Mouse (Mus musculus) c-Kit-positive CD71-positive TER-119-positive erythroid progenitor cells, embryonic 14.5 days (primary cell): Measurements from ENCODE around the gene Immp2l.

ENCODE experiments used
- DNase-seq: peaks from one replicate; pipeline ENCODE4 v3.0.0-alpha.2; 2013; ENCODE audit warnings: low spot score

Immp2l gene

DNA sequence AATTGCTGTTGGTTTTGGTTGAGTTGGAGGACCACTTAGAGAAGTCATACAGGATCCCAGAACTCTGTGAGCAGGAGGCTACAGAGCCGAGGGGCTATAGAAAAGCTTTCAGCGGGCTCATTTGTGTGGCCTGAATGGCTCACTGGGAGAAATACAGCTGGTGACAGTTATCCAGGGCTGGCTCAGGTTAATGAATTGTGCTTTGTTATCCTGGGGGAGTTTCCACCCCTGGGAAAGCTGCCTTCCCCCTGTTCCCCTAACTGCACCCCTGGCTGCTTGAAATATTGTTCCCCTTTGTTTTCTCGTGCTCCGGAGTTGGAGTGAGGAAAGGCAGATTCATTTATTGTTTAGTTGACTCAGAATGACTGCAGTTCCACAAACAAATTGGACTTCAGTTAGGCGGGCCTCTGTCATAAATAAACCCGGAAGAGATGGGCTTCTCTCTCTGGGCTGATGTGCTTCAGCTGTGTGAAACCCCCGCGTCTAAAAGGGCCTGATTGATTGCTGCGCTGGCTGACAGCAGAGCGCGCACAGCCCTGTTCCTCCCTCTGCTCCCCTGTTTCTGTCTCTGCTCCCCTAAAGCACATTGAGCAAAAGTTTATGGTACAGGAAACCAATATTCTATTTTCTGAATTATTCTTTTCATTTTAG is 291.0 kb downstream of the Immp2l start:
- no peak for DNase-seq

DNA sequence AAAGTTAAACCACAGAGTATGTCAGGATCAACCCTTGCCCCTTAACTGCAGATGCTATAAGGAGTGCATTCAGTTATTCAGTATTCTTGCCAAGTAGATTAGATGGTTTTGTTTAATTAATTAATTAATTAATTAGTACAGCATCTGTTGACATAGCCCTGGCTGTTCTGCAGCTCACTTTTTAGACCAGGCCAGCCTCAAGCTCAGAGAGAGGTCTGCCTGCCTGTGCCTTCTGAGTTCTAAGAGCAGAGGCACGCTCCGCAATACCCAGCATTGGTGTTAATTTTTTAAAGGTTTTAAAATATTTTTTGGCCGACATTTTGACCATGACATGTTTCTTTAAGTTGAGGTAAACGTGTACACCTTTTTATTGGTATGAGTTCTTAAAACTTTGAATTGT is 292.0 kb downstream of the Immp2l start:
- DNase-seq: no peak

DNA sequence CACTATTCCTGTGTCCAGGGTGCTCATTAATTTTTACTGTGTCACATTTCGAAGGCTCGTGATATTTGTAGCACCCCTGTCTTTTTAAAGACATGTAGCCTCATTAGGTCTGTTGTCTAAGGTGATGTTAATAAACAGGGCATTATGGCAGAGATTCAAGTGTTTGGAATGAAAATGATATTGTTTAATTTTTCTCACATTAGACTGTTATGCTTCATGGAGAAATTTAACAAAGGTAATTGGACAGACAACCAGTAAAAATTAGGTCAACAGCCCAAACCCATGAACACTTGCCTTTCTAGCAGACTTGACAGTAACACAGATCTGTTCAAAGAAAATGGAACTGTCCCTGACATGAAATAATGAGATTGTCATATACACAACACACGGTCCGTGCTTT is 292.5 kb downstream of the Immp2l start:
- DNase-seq: no peak

DNA sequence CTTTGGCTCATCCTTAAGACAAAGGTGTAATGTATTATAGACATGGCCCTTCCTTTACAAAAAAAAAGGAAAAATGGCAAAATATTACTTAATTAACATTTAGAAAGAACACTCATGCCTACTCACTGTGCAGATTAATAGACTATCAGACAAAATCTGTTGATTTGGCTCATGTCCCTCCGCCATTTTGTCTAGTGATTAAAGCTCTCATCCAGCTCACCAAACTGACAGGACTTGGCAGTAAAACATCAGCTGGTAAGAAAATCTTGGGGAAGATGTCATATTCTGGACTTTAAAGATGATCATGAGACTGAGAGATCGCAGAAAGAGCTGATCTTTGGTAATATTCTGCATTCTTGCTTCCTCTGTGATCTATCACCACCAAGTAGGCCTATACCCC is 293.5 kb downstream of the Immp2l start:
- no peak for DNase-seq

DNA sequence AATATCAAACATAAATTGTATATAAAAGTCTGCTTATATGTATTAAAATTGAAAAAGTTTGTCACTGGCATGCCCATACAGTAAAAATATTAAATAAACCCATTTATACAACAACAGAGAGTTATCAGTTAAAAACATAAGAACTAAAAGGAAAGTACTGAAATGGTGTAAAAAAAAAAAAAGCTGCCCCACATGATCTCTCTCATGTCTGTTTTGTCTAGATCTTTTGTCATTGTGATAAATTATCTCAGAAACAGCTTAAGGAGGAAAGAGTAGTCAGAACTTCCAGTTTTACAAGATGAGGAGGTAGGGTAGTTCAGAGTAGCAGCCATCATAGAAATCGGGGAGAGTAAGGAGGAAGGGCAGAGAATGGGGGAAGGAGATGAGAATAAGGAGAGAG is 298.1 kb downstream of the Immp2l start:
- DNase-seq: no peak

DNA sequence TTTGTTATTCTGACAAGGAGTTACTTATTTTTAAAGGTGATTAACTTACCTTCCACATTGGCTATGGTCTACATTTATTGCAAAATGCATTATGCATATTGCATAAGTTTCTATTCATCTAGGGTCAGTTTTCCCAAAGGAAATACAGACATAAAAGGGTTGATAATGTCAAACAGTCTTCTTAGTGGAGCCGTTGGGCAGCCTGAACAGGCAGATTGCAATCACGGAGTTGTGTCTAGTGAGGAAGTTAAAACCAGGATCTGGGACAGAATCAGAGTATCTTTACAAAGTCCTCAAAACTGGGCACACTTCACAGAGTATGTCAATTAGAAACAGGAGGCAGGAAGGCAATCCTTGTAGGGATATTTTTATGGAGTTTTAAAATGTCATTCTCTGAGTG is 300.5 kb downstream of the Immp2l start:
- DNase-seq: no peak

DNA sequence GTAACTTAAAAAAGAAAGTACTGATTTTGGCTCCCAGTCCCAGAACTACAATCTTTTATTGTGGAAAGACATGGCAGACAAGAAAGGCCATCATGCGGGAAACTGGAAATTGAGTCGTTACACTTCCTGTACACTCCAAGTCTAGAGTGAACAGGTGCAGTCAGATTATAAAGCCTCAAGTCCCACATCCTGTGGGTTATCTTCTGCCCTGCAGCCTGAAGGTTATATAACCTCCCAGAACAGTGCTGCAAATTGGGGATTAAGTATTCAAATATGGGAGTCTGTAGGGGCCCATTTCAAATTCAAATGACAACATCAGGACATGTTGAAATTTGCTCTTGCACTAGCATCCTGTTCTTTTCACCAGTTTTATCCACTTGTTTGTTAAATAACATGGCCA is 301.9 kb downstream of the Immp2l start:
- no peak for DNase-seq

DNA sequence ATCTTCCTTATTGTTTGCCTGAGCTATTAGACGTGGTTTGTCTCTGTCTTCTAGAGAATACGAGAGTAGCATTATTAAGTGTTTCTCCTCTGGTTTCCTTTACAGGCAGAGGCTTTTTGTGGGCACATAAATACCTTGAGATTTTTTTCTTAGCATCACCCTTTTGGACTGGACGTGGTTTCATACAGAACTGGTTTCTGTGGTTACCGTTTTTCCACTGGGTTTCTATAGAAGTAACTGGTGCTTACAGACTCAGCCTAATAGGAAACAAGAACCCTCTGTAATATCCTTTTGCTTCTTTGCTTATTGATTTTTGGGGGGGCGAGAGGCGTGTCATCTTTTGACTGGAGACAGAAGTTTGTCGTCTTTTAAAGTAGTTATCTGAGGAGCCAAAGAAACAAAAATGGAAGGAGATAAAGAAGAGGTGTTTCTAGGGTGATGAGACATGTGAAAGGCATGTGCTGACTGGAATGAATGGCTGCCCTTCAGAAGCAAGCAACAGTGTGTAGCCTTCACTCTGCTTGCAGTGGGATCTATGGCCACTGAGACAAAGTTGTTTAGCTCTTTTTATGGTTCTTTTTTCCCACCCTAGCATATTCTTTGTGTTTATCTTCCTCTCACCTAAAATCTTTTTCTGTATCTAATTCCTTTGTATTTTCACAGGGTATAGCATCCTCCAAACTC is 307.2 kb downstream of the Immp2l start:
- no peak for DNase-seq

DNA sequence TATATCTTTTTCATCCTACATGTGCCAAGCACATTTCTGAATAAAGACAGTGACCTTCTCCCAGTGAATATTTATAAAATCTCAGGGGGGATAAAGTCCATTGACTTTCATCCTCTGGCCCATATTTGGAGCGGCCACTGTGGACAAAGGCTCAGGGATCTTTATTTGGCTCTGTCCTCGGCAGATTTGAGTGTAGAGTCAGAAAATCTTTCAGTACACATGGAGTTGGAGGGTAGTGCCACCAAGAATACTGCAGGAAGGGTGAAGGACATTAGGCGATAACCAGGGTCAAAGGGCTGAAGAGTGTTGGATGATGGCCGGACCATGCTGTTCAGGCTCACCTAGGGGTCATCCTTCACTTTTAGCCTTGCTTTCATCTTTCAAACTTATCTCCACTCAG is 321.7 kb downstream of the Immp2l start:
- no peak for DNase-seq

DNA sequence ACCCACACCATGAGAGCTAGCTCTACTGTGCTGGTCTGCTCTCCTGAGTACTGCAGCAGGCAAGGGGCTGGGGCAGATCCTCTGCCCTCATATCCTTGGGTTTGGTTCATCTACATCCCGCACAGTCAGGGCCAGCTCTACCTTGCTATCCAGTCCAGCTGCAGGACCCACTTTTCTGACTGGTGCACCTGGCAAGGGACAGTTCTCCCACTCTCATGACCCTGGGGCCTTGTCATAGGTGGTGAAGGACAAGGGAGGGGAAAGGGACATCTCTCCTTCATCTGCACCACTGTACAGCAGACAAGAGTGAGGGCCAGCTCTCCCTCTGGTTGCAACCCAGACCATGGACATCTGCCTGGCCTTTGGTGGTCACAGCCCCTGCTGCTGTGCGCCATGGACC is 323.6 kb downstream of the Immp2l start:
- DNase-seq: no peak

DNA sequence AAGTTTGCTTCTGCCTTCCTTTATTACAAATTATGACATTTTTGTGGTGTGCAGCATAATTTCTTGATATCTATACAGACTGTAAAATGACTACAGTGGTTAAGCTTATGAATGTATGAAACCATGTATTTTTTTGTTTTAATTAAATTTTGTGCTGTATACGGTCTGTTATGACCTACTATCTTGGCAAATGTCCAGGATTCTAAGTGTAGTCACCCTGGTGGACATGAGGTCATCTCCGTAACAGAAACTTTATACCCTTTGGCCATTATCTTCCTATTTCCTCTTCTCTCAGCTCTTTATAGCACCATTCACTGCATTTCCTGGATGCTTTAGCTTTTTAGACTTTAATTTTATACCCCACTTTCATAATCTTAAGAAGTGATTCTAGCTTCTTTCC is 325.5 kb downstream of the Immp2l start:
- DNase-seq: no peak

DNA sequence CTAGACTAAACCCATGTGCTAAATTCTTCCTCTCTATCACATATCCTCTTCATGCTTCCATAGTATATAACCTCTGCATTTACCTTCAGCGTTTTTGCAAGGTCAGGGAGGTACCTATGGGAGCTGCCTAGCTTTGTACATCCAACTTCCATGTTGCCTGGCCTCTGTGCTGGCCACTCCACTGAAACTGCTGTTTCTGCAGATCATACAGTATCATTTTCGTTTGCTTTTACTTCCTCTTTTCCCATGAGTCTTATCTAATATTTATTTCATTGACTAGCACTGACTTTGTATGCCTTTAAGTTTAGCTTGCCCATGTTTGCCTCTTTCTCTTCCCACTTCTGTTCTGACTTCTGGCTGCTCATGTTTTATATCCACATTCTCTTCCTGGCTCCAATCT is 325.9 kb downstream of the Immp2l start:
- no peak for DNase-seq

DNA sequence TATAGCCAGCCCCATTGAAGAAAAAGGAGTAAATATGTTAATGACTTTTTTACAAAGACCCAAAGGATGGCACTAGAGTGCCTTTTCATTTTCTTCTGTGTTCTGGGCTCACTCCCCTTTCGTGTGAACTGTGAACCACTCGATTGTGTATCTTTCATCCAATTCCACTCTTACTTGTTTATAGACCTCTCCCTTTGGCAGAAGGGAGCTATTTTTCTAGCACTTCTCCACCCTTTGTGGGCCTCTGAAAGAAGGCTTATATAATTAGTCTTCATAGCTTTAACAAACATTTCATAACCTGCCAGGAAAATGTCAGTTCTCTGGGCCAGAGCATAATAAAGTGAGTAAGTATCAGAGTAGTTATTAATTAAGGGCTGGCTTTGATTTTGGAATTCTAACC is 327.4 kb downstream of the Immp2l start:
- no peak for DNase-seq

DNA sequence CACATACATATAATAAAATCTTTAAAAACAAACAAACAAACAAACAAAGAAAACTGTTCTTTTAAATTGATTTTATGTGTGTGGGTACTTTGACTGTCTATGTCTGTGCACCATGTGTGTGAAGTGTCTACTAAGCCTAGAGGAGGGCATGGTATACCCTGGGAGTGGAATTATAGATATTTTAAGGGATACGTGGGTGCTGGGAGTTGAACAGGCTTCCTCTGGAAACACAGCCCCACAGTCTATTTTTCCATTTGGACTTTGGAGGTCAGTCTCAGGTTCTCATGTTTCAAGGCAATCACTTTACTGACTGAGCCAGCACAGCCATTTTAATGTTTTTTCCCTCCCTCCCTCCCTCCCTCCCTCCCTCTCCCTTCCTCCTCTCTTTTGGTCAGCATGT is 331.0 kb downstream of the Immp2l start:
- DNase-seq: no peak

DNA sequence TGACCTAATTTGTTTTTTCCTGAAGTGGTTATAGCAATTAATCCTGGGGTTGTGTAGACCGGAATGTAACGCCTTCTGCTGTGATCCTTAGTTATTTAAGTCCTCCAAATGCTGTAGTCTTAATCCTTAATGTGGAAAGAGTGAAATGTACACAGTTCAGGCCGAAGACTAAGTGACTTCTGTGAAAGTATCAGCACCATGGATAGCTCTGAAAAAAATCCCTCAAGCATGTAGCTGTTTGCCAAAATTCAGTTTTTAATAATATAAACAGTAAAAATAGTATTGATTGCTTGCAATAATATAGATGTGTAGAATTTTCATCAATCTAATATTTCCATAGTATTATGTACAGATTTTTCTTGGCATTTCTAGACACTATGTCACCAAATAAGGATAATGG is 332.1 kb downstream of the Immp2l start:
- DNase-seq: peak; percentile 1

DNA sequence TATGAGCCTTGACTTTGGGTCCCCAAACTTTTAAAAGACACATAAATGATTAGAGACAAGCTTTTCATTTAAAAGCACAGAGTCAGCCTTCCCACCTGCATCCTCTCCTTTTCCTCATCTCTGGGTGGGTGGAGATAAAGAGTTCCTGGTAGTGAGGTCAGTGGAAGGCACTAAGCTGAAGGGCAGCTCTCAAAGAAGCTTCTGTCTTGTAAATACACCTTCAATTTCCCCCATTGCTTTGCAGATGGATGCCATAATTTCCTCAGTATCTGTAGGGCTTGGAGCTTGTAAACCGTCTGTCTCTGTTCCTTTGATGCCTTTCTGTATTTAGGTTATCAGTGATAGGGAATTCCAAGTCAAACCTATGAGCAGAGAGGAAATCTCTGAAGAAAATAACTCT is 362.8 kb downstream of the Immp2l start:
- DNase-seq: no peak

DNA sequence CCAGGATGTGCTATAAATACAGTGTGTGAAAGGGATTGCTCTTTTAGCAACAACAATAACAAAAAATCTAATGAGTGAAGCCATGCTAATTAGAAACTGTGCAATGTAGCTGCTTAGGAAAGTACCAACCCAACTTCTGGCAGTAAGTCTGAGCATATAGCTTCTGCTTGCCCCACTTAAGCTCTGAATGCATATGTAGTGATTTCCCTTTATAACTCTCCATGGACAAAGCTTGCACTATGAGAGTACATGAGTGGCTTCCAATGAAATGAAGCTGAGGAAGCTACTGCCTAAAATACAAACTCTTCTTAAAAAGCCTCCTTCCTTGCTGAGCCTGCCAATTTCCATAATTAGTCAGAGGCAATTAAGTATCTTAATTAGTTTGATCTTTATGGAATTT is 370.3 kb downstream of the Immp2l start:
- DNase-seq: no peak

DNA sequence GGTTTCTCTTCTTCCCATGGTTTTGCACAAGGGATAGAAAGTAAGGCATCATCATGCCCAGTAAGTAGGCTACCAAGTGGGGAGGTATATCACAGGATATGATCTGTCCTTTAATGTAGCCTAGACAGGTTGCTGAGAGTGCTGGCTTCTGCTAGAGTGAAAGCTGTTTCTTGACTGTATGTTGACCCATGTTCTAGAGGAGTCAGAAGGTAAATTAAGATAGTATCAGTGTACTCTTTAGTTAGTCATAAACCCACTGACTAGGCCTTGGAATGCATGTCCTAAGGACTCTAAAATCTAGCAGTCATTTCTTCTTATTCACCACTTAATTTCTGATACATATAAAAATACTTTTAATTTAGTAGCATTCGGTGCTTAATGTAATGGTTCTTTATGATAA is 377.2 kb downstream of the Immp2l start:
- DNase-seq: no peak

DNA sequence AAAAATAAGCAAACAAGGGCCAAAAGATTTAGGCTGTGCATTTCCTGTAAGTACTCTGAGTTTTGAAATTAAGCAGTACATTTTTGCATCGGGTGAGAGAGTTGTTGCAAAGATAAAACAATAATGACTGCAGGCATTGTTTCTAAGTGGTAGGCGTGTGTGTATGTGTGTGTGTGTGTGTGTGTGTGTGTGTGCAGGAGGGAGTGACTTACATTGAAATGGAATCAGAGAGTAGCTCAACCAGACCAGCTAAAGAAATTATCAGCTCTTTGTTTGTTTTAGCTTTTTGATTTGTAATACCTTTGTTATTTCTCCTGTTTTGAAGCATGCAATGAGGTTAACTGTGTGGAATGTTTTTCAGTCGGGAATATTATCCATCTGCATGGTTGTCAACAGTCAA is 378.0 kb downstream of the Immp2l start:
- no peak for DNase-seq

DNA sequence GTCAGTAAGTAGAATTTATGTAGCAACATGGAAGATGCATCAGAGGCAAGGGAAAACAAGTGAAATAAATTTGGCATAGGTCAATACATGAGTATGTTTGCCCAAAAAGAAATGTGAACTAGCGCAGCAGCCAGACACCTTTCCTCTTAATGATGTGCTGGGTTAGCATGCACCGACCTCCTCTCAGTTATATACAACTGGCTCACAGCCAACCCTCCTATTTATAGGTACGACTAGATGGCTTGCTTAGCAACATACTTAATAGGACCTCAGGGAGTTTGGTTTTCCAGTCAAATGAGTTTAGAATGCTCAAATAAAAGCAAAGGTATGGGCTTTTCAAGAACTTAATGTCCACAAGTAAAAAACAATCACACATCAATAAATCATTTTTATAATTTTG is 385.5 kb downstream of the Immp2l start:
- no peak for DNase-seq

DNA sequence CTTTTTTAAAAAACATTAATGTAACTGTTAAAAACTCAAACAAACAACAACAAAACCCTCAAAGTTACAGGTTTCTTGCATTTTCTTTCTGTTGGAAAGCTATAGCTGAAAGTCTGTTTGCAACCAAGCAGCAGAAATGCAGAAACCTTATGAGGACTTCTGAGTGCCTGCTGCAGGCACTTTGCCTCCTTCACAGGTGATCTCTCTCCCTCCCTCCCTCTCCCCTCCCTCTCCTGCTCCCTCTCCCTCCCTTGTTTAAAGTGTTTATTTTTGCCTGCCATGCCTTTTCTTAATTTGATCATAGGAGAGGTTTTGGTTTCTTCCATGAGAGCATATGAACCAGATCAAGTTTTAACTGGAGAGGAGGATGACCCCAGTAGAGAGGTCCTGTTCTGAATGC is 392.7 kb downstream of the Immp2l start:
- no peak for DNase-seq

DNA sequence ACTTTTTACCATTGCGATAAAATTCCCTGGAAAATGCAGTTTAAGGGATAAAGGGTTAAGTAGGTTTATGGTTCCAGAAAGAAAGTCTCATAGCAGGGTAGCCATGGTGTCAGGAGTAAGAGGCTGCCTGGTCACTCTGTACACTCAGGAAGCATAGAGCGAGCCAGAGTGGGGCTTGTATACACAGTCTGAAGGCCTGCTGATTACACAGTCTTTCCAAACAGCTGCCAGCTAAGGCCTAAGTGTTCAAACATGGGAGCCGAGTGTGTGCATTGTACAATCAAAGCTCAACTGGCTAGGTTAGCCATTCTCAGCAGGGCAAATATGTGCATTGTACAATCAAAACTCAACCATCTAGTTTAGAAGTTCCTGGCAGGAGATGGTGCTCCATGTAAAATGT is 393.2 kb downstream of the Immp2l start:
- no peak for DNase-seq

DNA sequence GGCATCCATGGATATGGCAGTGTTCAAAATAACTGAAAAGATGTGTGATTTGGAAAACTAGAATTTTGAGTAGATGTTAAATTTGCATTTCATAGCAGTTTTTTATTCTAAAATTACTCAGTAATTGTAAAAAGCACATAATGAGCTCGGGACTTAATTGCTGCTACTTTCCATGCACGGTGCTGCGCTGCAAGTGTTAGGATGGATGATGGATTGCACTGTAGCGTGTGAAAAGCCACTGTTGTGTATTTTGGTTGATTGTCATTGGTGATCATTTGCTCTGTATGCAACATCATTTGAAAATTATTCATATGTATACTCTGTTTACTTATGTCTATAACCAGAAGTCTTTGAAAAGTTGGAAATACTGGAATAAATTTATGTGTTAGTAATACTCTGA is 394.1 kb downstream of the Immp2l start:
- DNase-seq: no peak

DNA sequence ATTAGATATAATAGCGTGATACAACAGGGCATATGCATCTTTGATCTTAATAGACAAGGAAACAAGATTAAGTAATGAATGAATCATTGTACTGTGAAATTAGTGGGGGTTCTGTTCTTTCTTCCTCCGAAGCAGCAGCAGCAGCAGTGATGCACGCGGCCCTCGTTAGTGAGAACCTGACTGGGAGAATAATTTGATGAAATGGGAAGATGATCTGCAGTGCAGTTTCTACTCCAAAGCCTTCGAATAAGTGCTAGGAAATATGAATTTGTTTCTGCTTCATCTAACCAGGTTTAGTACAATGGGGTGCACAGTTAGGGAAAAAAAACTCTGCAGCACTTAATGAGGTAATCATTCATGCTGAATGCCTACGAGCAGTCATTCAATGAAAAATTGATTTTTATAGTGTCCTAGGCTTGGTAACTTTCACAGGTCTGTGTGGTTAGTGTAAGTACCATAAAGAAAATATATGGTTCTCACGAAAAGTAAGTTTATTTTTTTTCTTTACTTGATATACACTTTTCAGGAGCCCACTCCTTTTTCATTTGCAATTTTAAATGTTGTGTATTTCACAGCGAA is 401.3 kb downstream of the Immp2l start:
- DNase-seq: no peak
